Mouse (Mus musculus): ENCODE data around the gene Ahnak.

- TF ChIP-seq CTCF (IDR thresholded peaks at IDR 0.05; ENCODE audit: low read depth, low read length) (no peak), POLR2A (IDR thresholded peaks at IDR 0.05; ENCODE audit: extremely low read depth, insufficient read depth, low read length) (no peak)
These were observed 4.7 kb upstream of the Ahnak start for GRCm38 (mm10) chr19:8984255-8984868.
